ENCODE assay signal across 8 mouse cellular contexts in the genomic region with DNA sequence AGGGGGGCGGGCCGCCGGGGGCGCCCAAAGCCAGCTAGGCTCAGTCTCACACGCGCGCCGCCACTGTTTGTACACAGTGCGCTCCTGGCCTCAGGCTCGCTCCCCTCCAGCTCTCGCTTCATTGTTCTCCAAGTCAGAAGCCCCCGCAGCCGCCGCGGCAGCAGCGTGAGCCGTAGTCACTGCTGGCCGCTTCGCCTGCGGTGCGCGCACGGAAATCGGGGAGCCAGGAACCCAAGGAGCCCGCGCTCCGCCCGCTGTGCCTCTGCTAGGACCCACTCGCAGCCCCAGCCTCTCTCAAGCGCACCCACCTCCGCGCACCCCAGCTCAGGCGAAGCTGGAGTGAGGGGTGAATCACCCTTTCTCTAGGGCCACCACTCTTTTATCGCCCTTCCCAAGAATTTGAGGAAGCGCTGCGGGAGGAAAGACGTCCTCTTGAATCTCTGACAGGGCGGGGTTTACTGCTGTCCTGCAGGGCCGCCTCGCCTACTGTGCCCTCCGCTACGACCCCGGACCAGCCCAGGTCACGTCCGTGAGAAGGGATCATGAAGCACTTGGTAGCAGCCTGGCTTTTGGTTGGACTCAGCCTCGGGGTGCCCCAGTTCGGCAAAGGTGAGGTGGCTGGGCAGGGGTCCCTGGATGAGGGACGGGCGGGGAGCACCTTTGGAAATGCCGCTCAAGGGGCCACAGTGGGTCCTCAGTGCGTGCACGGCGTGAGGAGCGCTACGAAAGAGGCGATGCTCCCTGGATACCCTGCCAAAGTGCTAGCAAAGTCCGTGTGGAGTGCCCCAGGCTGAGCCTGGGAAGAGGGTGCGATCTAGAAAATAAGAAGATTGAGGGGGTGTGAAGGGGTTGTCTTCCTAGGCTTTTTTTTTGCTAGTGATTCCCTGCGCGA. TPM values are rescaled to one million over a fixed set of nuclear protein-coding genes. Genes with fewer than 3 reads are reported as not detected.
DNase-seq lines count a peak whose midpoint lies in the region; ATAC-seq and TF ChIP-seq lines count a peak whose summit lies in the region.

A gene (plus strand): TSS at position 33 of the 892 bp plus-strand sequence.

- H3K27ac ChIP-seq in spleen, adult 2 months (ENCODE audit: insufficient read depth, low read length), result no peak within 1 kb of the TSS
- H3K27ac ChIP-seq in embryonic fibroblast, embryonic 13.5 days (ENCODE audit: insufficient read depth, low read length), result peak within 1 kb of the TSS; percentile 74
- H3K27ac ChIP-seq in hindbrain, embryonic 16.5 days (ENCODE audit: low read depth, low read length), result peak within 1 kb of the TSS; percentile 81
- peak within 1 kb of the TSS; percentile 89 for H3K27ac ChIP-seq in limb, embryonic 10.5 days
- H3K27ac ChIP-seq in midbrain, embryonic 11.5 days (ENCODE audit: low read depth, low read length), result peak within 1 kb of the TSS; percentile 59
- H3K27ac ChIP-seq in stomach, embryonic 16.5 days (ENCODE audit: low read length), result peak within 1 kb of the TSS; percentile 27; the same call in 1 of the 2 replicates

- peak within 1 kb of the TSS; percentile 91 for H3K9ac ChIP-seq in hindbrain, embryonic 16.5 days (ENCODE audit: low read depth, low read length)
- H3K9ac ChIP-seq in midbrain, embryonic 11.5 days (ENCODE audit: low read length), result peak within 1 kb of the TSS; percentile 97
- H3K9ac ChIP-seq in stomach, embryonic 16.5 days (ENCODE audit: low read length), result peak within 1 kb of the TSS; percentile 80

- no peak for DNase-seq in spleen, adult 2 months (ENCODE audit: low read depth in 1 of 2, low spot score in 2 of 2)
- DNase-seq in spleen, postnatal 4 days (ENCODE audit: low spot score in 2 of 2), result no peak
- DNase-seq in limb, embryonic 10.5 days (ENCODE audit: low spot score), result peak; percentile 72
- DNase-seq in midbrain, embryonic 11.5 days (ENCODE audit: low spot score, missing footprints), result peak; percentile 97
- no peak for DNase-seq in urinary bladder, postnatal 36 days (ENCODE audit: low spot score in 2 of 2)

- H3K4me2 ChIP-seq in hindbrain, embryonic 16.5 days (ENCODE audit: low read length), result peak within 1 kb of the TSS; percentile 85
- peak within 1 kb of the TSS; percentile 96 for H3K4me2 ChIP-seq in midbrain, embryonic 11.5 days
- peak within 1 kb of the TSS; percentile 97 for H3K4me2 ChIP-seq in stomach, embryonic 16.5 days (ENCODE audit: low read depth, low read length)

- no peaks in the 10 kb centered on the region for H3K9me3 ChIP-seq in hindbrain, embryonic 16.5 days (ENCODE audit: control insufficient read depth, low read length)
- H3K9me3 ChIP-seq in limb, embryonic 10.5 days (replicated peaks), result no peaks in the 10 kb centered on the region
- H3K9me3 ChIP-seq in midbrain, embryonic 11.5 days (ENCODE audit: control insufficient read depth, low read length), result no peaks in the 10 kb centered on the region
- no peaks in the 10 kb centered on the region for H3K9me3 ChIP-seq in stomach, embryonic 16.5 days (replicated peaks; ENCODE audit: control insufficient read depth, low read length)

- H3K4me1 ChIP-seq in spleen, adult 2 months (ENCODE audit: control insufficient read depth, insufficient read depth, insufficient read length), result no peaks in the 10 kb centered on the region; the same call in 1 of the 2 replicates
- H3K4me1 ChIP-seq in embryonic fibroblast, embryonic 13.5 days (ENCODE audit: control insufficient read depth, insufficient read depth, low read length), result peaks cover 9% of the 10 kb centered on the region
- peaks cover 5% of the 10 kb centered on the region for H3K4me1 ChIP-seq in hindbrain, embryonic 16.5 days (ENCODE audit: control insufficient read depth, insufficient read depth, low read depth, low read length)
- peaks cover 19% of the 10 kb centered on the region for H3K4me1 ChIP-seq in limb, embryonic 10.5 days
- peaks cover 9% of the 10 kb centered on the region for H3K4me1 ChIP-seq in midbrain, embryonic 11.5 days (ENCODE audit: control insufficient read depth, insufficient read depth, low read length)
- peaks cover 5% of the 10 kb centered on the region for H3K4me1 ChIP-seq in stomach, embryonic 16.5 days (ENCODE audit: control insufficient read depth, insufficient read depth, low read length)

- no peaks in the 10 kb centered on the region for H3K36me3 ChIP-seq in spleen, adult 2 months (ENCODE audit: control insufficient read depth, insufficient read depth, low read length)
- H3K36me3 ChIP-seq in hindbrain, embryonic 16.5 days (ENCODE audit: control insufficient read depth, insufficient read depth, low read length), result no peaks in the 10 kb centered on the region
- no peaks in the 10 kb centered on the region for H3K36me3 ChIP-seq in limb, embryonic 10.5 days
- no peaks in the 10 kb centered on the region for H3K36me3 ChIP-seq in midbrain, embryonic 11.5 days (ENCODE audit: control insufficient read depth, insufficient read depth, low read length)
- no peaks in the 10 kb centered on the region for H3K36me3 ChIP-seq in stomach, embryonic 16.5 days (ENCODE audit: control insufficient read depth, insufficient read depth, low read length)

- WGBS in spleen, adult 2 months, result 3% methylated on average over 58 of the region's 60 CpGs
- WGBS in hindbrain, embryonic 16.5 days, result 2% methylated on average over 53 of the region's 60 CpGs
- WGBS in limb, embryonic 10.5 days, result under 1% methylated on average over 59 of the region's 60 CpGs
- 0% methylated on average over 60 of the region's 60 CpGs for WGBS in midbrain, embryonic 11.5 days
- WGBS in stomach, embryonic 16.5 days, result under 1% methylated on average over 59 of the region's 60 CpGs

- peak within 1 kb of the TSS; percentile 33 for H3K4me3 ChIP-seq in spleen, adult 2 months (ENCODE audit: extremely low read depth, insufficient read depth, insufficient read length)
- H3K4me3 ChIP-seq in embryonic fibroblast, embryonic 13.5 days (ENCODE audit: insufficient read depth, low read length), result peak within 1 kb of the TSS; percentile 65
- H3K4me3 ChIP-seq in hindbrain, embryonic 16.5 days (ENCODE audit: low read length), result peak within 1 kb of the TSS; percentile 74
- peak within 1 kb of the TSS; percentile 73 for H3K4me3 ChIP-seq in limb, embryonic 10.5 days
- peak within 1 kb of the TSS; percentile 75 for H3K4me3 ChIP-seq in midbrain, embryonic 11.5 days (ENCODE audit: low read depth, low read length)
- H3K4me3 ChIP-seq in stomach, embryonic 16.5 days (replicated peaks; ENCODE audit: low read length), result peak within 1 kb of the TSS; percentile 69

- H3K27me3 ChIP-seq in spleen, adult 2 months (ENCODE audit: control insufficient read depth, insufficient read depth, low read length), result peaks cover 9% of the 10 kb centered on the region
- H3K27me3 ChIP-seq in hindbrain, embryonic 16.5 days (replicated peaks; ENCODE audit: control insufficient read depth, insufficient read depth, low read length), result no peaks in the 10 kb centered on the region
- peaks cover 15% of the 10 kb centered on the region; the same call in 1 of the 2 replicates for H3K27me3 ChIP-seq in limb, embryonic 10.5 days (ENCODE audit: low read depth, poor library complexity, severe bottlenecking)
- H3K27me3 ChIP-seq in midbrain, embryonic 11.5 days (ENCODE audit: control insufficient read depth, insufficient read depth, low read length), result no peaks in the 10 kb centered on the region
- no peaks in the 10 kb centered on the region for H3K27me3 ChIP-seq in stomach, embryonic 16.5 days (ENCODE audit: control insufficient read depth, insufficient read depth, low read length)

- peak; percentile 88 for ATAC-seq in hindbrain, embryonic 16.5 days
- peak; percentile 87 for ATAC-seq in midbrain, embryonic 11.5 days (ENCODE audit: low FRiP score)
- ATAC-seq in stomach, embryonic 16.5 days (ENCODE audit: insufficient read depth, low FRiP score), result peak; percentile 79

- no peak for TF ChIP-seq POLR2A in spleen, adult 2 months (IDR thresholded peaks at IDR 0.05; ENCODE audit: low read depth, low read length)
- TF ChIP-seq POLR2A in embryonic fibroblast, embryonic 13.5 days (IDR thresholded peaks at IDR 0.05; ENCODE audit: low read depth, low read length), result peak; percentile 44

- TF ChIP-seq CTCF in spleen, adult 2 months (IDR thresholded peaks at IDR 0.05; ENCODE audit: extremely low read depth, insufficient read depth, insufficient read length, insufficient replicate concordance), result no peak
- TF ChIP-seq CTCF in embryonic fibroblast, embryonic 13.5 days (IDR thresholded peaks at IDR 0.05; ENCODE audit: borderline replicate concordance, insufficient read depth, low read length), result no peak

RNA-seq across cellular contexts. Expression of the gene that starts here (rescaled TPM):
- polyA plus RNA-seq in spleen, adult 2 months (2012; rRNA removed), result 0.02 and 0.04 TPM in 2 replicates
- 40.2 and 42.6 TPM in 2 replicates for polyA plus RNA-seq in embryonic fibroblast, embryonic 13.5 days (2011; ENCODE audit: insufficient read length, low read depth, missing spikeins)
- 62.3 and 63.7 TPM in 2 replicates for polyA plus RNA-seq in hindbrain, embryonic 16.5 days (2015; fragmentation: Nextera tagmentation; extraction: Ambion mirVana)
- 3.1 and 5.9 TPM in 2 replicates for polyA plus RNA-seq in limb, embryonic 10.5 days (2016; fragmentation: Nextera tagmentation; extraction: Ambion mirVana)
- 36.3 and 44.0 TPM in 2 replicates for polyA plus RNA-seq in midbrain, embryonic 11.5 days (2014; fragmentation: Nextera tagmentation; extraction: Ambion mirVana)
- polyA plus RNA-seq in stomach, embryonic 16.5 days (2015; fragmentation: Nextera tagmentation; extraction: Ambion mirVana), result 6.7 and 7.7 TPM in 2 replicates

Comparison
In these comparisons a context has a peak if more than half of its experiments do, and no peak if none do; other contexts are left out.
1. DNase-seq: peak in limb, embryonic 10.5 days (single experiment) and midbrain, embryonic 11.5 days (single experiment); none in spleen, adult 2 months (0 of 2), spleen, postnatal 4 days (0 of 2) and urinary bladder, postnatal 36 days (0 of 2).
2. Peak in every context shown above with its lines, with median percentiles within 50 percentile points of each other: H3K4me3 ChIP-seq, ATAC-seq, H3K4me2 ChIP-seq and H3K9ac ChIP-seq.